Mouse (Mus musculus) urinary bladder, adult 2 months (tissue): ENCODE data around the gene Hunk. TPM values are rescaled to one million over a fixed set of nuclear protein-coding genes. Genes with fewer than 3 reads are reported as not detected.

Source experiments
- polyA plus RNA-seq: library from polyadenylated mRNA; depleted of rRNA; stranded (reverse); fragments of >200 nt; gene quantifications from 2 replicates; pipeline ENCODE4 v1.2.3, GENCODE M21; 2012; rRNA removed

Gene Hunk
- polyA plus RNA-seq, 1 experiment = 3.2 TPM

Other genes with a start within 250 kb of the Hunk start
- gene Tiam1, start 242.2 kb upstream of the Hunk start, polyA plus RNA-seq = 9.0 and 19.4 TPM in 2 replicates
- gene Sod1, start 165.3 kb upstream of the Hunk start, polyA plus RNA-seq = 1,059 and 1,122 TPM in 2 replicates
- gene Scaf4, start 101.5 kb upstream of the Hunk start, polyA plus RNA-seq = 24.9 and 29.1 TPM in 2 replicates